Comparison of ENCODE assay signal across 26 mouse cellular contexts in genomic region chr3:153735796-153736549, GRCm38 (mm10). TPM values are rescaled to one million over a fixed set of nuclear protein-coding genes. Genes with fewer than 3 reads are reported as not detected.
DNase-seq lines count a peak whose midpoint lies in the region; ATAC-seq and TF ChIP-seq lines count a peak whose summit lies in the region.
"Had no signal": no experiment of that assay in that cellular context is flagged by ENCODE, and none has a peak within 500 bp of the region (broad histone marks: within the 10 kb centered on the region; RNA-seq: fewer than 3 reads in every experiment).

No protein-coding gene starts in this region.

- TF ChIP-seq EP300 in liver, postnatal 0 days (IDR thresholded peaks at IDR 0.05; ENCODE audit: low read depth): no peak

- no peak overlapping the region for H3K9ac ChIP-seq in liver, embryonic 15.5 days
- H3K9ac ChIP-seq in liver, postnatal 0 days (replicated peaks): no peak overlapping the region
- no peak overlapping the region for H3K9ac ChIP-seq in neural tube, embryonic 13.5 days
- no peak overlapping the region for H3K9ac ChIP-seq in neural tube, embryonic 15.5 days (replicated peaks)
- H3K9ac ChIP-seq: hindbrain, embryonic 13.5 days; limb, embryonic 13.5 days had no signal

- H3K36me3 ChIP-seq in heart, embryonic 10.5 days: no peaks in the 10 kb centered on the region
- H3K36me3 ChIP-seq in liver, embryonic 15.5 days (replicated peaks): no peaks in the 10 kb centered on the region
- no peaks in the 10 kb centered on the region for H3K36me3 ChIP-seq in liver, postnatal 0 days (replicated peaks; ENCODE audit: insufficient read depth, low read length)
- no peaks in the 10 kb centered on the region for H3K36me3 ChIP-seq in neural tube, embryonic 13.5 days
- H3K36me3 ChIP-seq in neural tube, embryonic 15.5 days: no peaks in the 10 kb centered on the region
- H3K36me3 ChIP-seq: hindbrain, embryonic 13.5 days; limb, embryonic 13.5 days had no signal

- peaks cover 40% of the 10 kb centered on the region for H3K4me1 ChIP-seq in heart, embryonic 10.5 days
- peaks cover 51% of the 10 kb centered on the region for H3K4me1 ChIP-seq in liver, embryonic 15.5 days (replicated peaks)
- H3K4me1 ChIP-seq in liver, postnatal 0 days (ENCODE audit: insufficient read depth): peaks cover 16% of the 10 kb centered on the region; the same call in 1 of the 2 replicates
- peaks cover 54% of the 10 kb centered on the region for H3K4me1 ChIP-seq in neural tube, embryonic 13.5 days (replicated peaks)
- H3K4me1 ChIP-seq in neural tube, embryonic 15.5 days: peaks cover 25% of the 10 kb centered on the region
- peaks cover 27% of the 10 kb centered on the region for H3K4me1 ChIP-seq in olfactory bulb, adult 2 months (ENCODE audit: control insufficient read depth, insufficient read depth, low read length)

- ATAC-seq in liver, embryonic 15.5 days (ENCODE audit: insufficient read depth): no peak
- no peak for ATAC-seq in liver, postnatal 0 days
- ATAC-seq in neural tube, embryonic 13.5 days (ENCODE audit: low read depth): peak; percentile 54; the same call in 1 of the 2 replicates
- no peak for ATAC-seq in neural tube, embryonic 15.5 days (ENCODE audit: low FRiP score)
- ATAC-seq: inflammation-experienced regulatory T-cells, adult 6 months; lung, postnatal 0 days had no signal

- no peak overlapping the region for H3K4me3 ChIP-seq in heart, embryonic 10.5 days
- H3K4me3 ChIP-seq in liver, embryonic 15.5 days (replicated peaks): no peak overlapping the region
- H3K4me3 ChIP-seq in liver, postnatal 0 days (ENCODE audit: low read depth, low read length): no peak overlapping the region
- H3K4me3 ChIP-seq in neural tube, embryonic 13.5 days: no peak overlapping the region
- H3K4me3 ChIP-seq in neural tube, embryonic 15.5 days (replicated peaks): no peak overlapping the region
- H3K4me3 ChIP-seq in olfactory bulb, adult 2 months (ENCODE audit: insufficient read depth, low read depth, low read length): no peak overlapping the region
- H3K4me3 ChIP-seq: erythroblast, embryonic 14.5 days; hindbrain, embryonic 13.5 days; left cerebral cortex, adult 2 months; limb, embryonic 13.5 days had no signal

- peak overlapping the region; percentile 26; the same call in 1 of the 2 replicates for H3K27ac ChIP-seq in heart, embryonic 10.5 days
- H3K27ac ChIP-seq in liver, embryonic 15.5 days (replicated peaks): peak overlapping the region; percentile 83; the same call in 1 of the 2 replicates
- H3K27ac ChIP-seq in liver, postnatal 0 days (ENCODE audit: low read depth): no peak overlapping the region
- no peak overlapping the region for H3K27ac ChIP-seq in neural tube, embryonic 13.5 days (replicated peaks)
- no peak overlapping the region for H3K27ac ChIP-seq in neural tube, embryonic 15.5 days (replicated peaks)
- peak overlapping the region; percentile 98 for H3K27ac ChIP-seq in olfactory bulb, adult 2 months (ENCODE audit: insufficient read depth, low read depth, low read length)
- H3K27ac ChIP-seq: hindbrain, embryonic 13.5 days; left cerebral cortex, adult 2 months; limb, embryonic 13.5 days; macrophage had no signal

- no peak for DNase-seq in heart, embryonic 10.5 days (ENCODE audit: low spot score)
- no peak for DNase-seq in heart, postnatal 4 days
- DNase-seq in liver, postnatal 0 days: no peak
- DNase-seq in lung, postnatal 36 days: no peak
- DNase-seq: adrenal gland, postnatal 25 days; cerebellum, adult 18-20 months; cerebellum, postnatal 14 days; gastrocnemius, postnatal 10 days; heart, postnatal 36 days; kidney, adult 11 months; kidney, postnatal 14 days; right cerebral cortex, adult 18-20 months; spleen, adult 18-20 months; thymus, postnatal 14 days had no signal

- no peak for TF ChIP-seq POLR2A in olfactory bulb, adult 2 months (IDR thresholded peaks at IDR 0.05; ENCODE audit: insufficient read depth, low read depth, low read length)

- H3K9me3 ChIP-seq in heart, embryonic 10.5 days: no peaks in the 10 kb centered on the region
- no peaks in the 10 kb centered on the region for H3K9me3 ChIP-seq in liver, embryonic 15.5 days (replicated peaks)
- H3K9me3 ChIP-seq in liver, postnatal 0 days (ENCODE audit: low read length): no peaks in the 10 kb centered on the region
- no peaks in the 10 kb centered on the region for H3K9me3 ChIP-seq in neural tube, embryonic 13.5 days
- H3K9me3 ChIP-seq in neural tube, embryonic 15.5 days (replicated peaks): no peaks in the 10 kb centered on the region
- H3K9me3 ChIP-seq: hindbrain, embryonic 13.5 days; limb, embryonic 13.5 days had no signal

- no peak overlapping the region for H3K4me2 ChIP-seq in liver, embryonic 15.5 days
- no peak overlapping the region for H3K4me2 ChIP-seq in liver, postnatal 0 days (ENCODE audit: low read depth, low read length)
- H3K4me2 ChIP-seq in neural tube, embryonic 13.5 days: no peak overlapping the region
- H3K4me2 ChIP-seq in neural tube, embryonic 15.5 days: no peak overlapping the region
- H3K4me2 ChIP-seq: heart, embryonic 11.5 days; hindbrain, embryonic 13.5 days; limb, embryonic 13.5 days had no signal

- TF ChIP-seq CTCF in liver, postnatal 0 days (IDR thresholded peaks at IDR 0.05; ENCODE audit: low read depth): no peak
- TF ChIP-seq CTCF in olfactory bulb, adult 2 months (IDR thresholded peaks at IDR 0.05; ENCODE audit: insufficient read depth, low read depth, low read length): no peak

- 72% methylated on average over 13 of the region's 13 CpGs for WGBS in heart, embryonic 10.5 days
- WGBS in liver, embryonic 15.5 days (ENCODE audit: insufficient replicate concordance): 79% methylated on average over 13 of the region's 13 CpGs
- 72% methylated on average over 13 of the region's 13 CpGs for WGBS in liver, postnatal 0 days (ENCODE audit: insufficient replicate concordance)
- WGBS in neural tube, embryonic 13.5 days: 52% methylated on average over 13 of the region's 13 CpGs
- WGBS in neural tube, embryonic 15.5 days: 49% methylated on average over 13 of the region's 13 CpGs
- WGBS in olfactory bulb, adult 2 months: 39% methylated on average over 13 of the region's 13 CpGs

- peaks cover 16% of the 10 kb centered on the region; the same call in 1 of the 2 replicates for H3K27me3 ChIP-seq in heart, embryonic 10.5 days (ENCODE audit: insufficient read depth, poor library complexity, severe bottlenecking)
- H3K27me3 ChIP-seq in liver, embryonic 15.5 days: peaks cover 16% of the 10 kb centered on the region; the same call in 1 of the 2 replicates
- no peaks in the 10 kb centered on the region for H3K27me3 ChIP-seq in liver, postnatal 0 days (ENCODE audit: insufficient read depth, low read length)
- no peaks in the 10 kb centered on the region for H3K27me3 ChIP-seq in neural tube, embryonic 13.5 days
- H3K27me3 ChIP-seq in neural tube, embryonic 15.5 days (replicated peaks): no peaks in the 10 kb centered on the region
- H3K27me3 ChIP-seq: hindbrain, embryonic 13.5 days had no signal

RNA-seq across cellular contexts. Expression of gene St6galnac3, which starts 11.0 kb away (rescaled TPM):
- polyA plus RNA-seq in heart, embryonic 10.5 days (2016; fragmentation: Nextera tagmentation; extraction: Ambion mirVana): 26.7 and 38.4 TPM in 2 replicates
- 10 to 100 TPM; 12.9 to 17.8 TPM for total RNA-seq in heart, postnatal 4 days (2021)
- polyA plus RNA-seq in liver, embryonic 15.5 days (2015; fragmentation: Nextera tagmentation; extraction: Ambion mirVana): 10.1 and 10.2 TPM in 2 replicates
- polyA plus RNA-seq in liver, postnatal 0 days (2015; fragmentation: Nextera tagmentation; extraction: Ambion mirVana): 4.5 and 5.0 TPM in 2 replicates
- 24.2 and 27.2 TPM in 2 replicates for polyA plus RNA-seq in neural tube, embryonic 13.5 days (2015; fragmentation: Nextera tagmentation; extraction: Ambion mirVana)
- 23.0 and 23.5 TPM in 2 replicates for polyA plus RNA-seq in neural tube, embryonic 15.5 days (2015; fragmentation: Nextera tagmentation; extraction: Ambion mirVana)
- polyA plus RNA-seq in olfactory bulb, adult 2 months (2012; ENCODE audit: insufficient read depth, insufficient read length, low replicate concordance, missing spikeins): not detected in 2 replicates

Comparison
In these comparisons a context has a peak if more than half of its experiments do, and no peak if none do; other contexts are left out.
1. H3K27ac ChIP-seq: peak in heart, embryonic 10.5 days (single experiment), liver, embryonic 15.5 days (single experiment) and olfactory bulb, adult 2 months (single experiment); none in liver, postnatal 0 days (single experiment), neural tube, embryonic 13.5 days (single experiment) and neural tube, embryonic 15.5 days (single experiment).